Comparison of ENCODE assay signal across 10 mouse cellular contexts in genomic region chr7:142470171-142470691, GRCm38 (mm10). TPM values are rescaled to one million over a fixed set of nuclear protein-coding genes. Genes with fewer than 3 reads are reported as not detected.
DNase-seq lines count a peak whose midpoint lies in the region; ATAC-seq and TF ChIP-seq lines count a peak whose summit lies in the region.
"Had no signal": no experiment of that assay in that cellular context is flagged by ENCODE, and none has a peak within 500 bp of the region (broad histone marks: within the 10 kb centered on the region; RNA-seq: fewer than 3 reads in every experiment).

No protein-coding gene starts in this region.

- no peak for TF ChIP-seq POLR2A in kidney, adult 2 months (IDR thresholded peaks at IDR 0.05; ENCODE audit: low read depth, low read length)

- no peak for DNase-seq in kidney, adult 2 months
- no peak for DNase-seq in adrenal gland, postnatal 14 days
- no peak for DNase-seq in layer of hippocampus, adult 2 months (ENCODE audit: low spot score in 2 of 2)
- no peak for DNase-seq in layer of hippocampus, adult 9-10 months (ENCODE audit: low spot score)

- H3K4me1 ChIP-seq in kidney, embryonic 14.5 days (ENCODE audit: control insufficient read depth, insufficient read depth, low read length): peaks cover 51% of the 10 kb centered on the region
- no peaks in the 10 kb centered on the region for H3K4me1 ChIP-seq in kidney, adult 2 months (ENCODE audit: control insufficient read depth, insufficient read depth, low read length)
- H3K4me1 ChIP-seq in embryonic facial prominence, embryonic 13.5 days: peaks cover 58% of the 10 kb centered on the region
- peaks cover 44% of the 10 kb centered on the region for H3K4me1 ChIP-seq in limb, embryonic 12.5 days (replicated peaks)
- H3K4me1 ChIP-seq: liver, embryonic 15.5 days had no signal

- no peaks in the 10 kb centered on the region for H3K27me3 ChIP-seq in kidney, embryonic 14.5 days (ENCODE audit: control insufficient read depth, insufficient read depth, low read length)
- no peaks in the 10 kb centered on the region for H3K27me3 ChIP-seq in kidney, adult 2 months (replicated peaks; ENCODE audit: control insufficient read depth, insufficient read depth, low read length)
- H3K27me3 ChIP-seq in C2C12 (ENCODE audit: control insufficient read depth, insufficient read depth, insufficient read length): no peaks in the 10 kb centered on the region
- no peaks in the 10 kb centered on the region for H3K27me3 ChIP-seq in embryonic facial prominence, embryonic 13.5 days
- H3K27me3 ChIP-seq in limb, embryonic 12.5 days: no peaks in the 10 kb centered on the region
- H3K27me3 ChIP-seq: liver, embryonic 15.5 days had no signal

- H3K9me3 ChIP-seq in kidney, embryonic 14.5 days (ENCODE audit: control insufficient read depth, low read length): no peaks in the 10 kb centered on the region
- no peaks in the 10 kb centered on the region for H3K9me3 ChIP-seq in embryonic facial prominence, embryonic 13.5 days
- no peaks in the 10 kb centered on the region for H3K9me3 ChIP-seq in limb, embryonic 12.5 days
- H3K9me3 ChIP-seq: G1E; liver, embryonic 15.5 days had no signal

- H3K4me3 ChIP-seq in kidney, embryonic 14.5 days (ENCODE audit: low read length): no peak overlapping the region
- H3K4me3 ChIP-seq in kidney, adult 2 months (ENCODE audit: insufficient read depth, low read depth, low read length): no peak overlapping the region
- no peak overlapping the region for H3K4me3 ChIP-seq in C2C12 (ENCODE audit: insufficient read depth, poor library complexity, severe bottlenecking)
- H3K4me3 ChIP-seq in embryonic facial prominence, embryonic 13.5 days: no peak overlapping the region
- H3K4me3 ChIP-seq in limb, embryonic 12.5 days (replicated peaks): no peak overlapping the region
- H3K4me3 ChIP-seq in layer of hippocampus, adult 2 months: no peak overlapping the region
- H3K4me3 ChIP-seq: liver, embryonic 15.5 days had no signal

- H3ac ChIP-seq in C2C12 (ENCODE audit: control insufficient read depth, insufficient read length, low read depth): peak overlapping the region; percentile 29

- H3K4me2 ChIP-seq in kidney, embryonic 14.5 days (replicated peaks; ENCODE audit: low read depth, low read length): no peak overlapping the region
- no peak overlapping the region for H3K4me2 ChIP-seq in embryonic facial prominence, embryonic 13.5 days
- H3K4me2 ChIP-seq in limb, embryonic 12.5 days: no peak overlapping the region
- H3K4me2 ChIP-seq: liver, embryonic 15.5 days had no signal

- peak overlapping the region; percentile 37; the same call in 1 of the 2 replicates for H3K9ac ChIP-seq in kidney, embryonic 14.5 days (ENCODE audit: low read depth, low read length)
- no peak overlapping the region for H3K9ac ChIP-seq in embryonic facial prominence, embryonic 13.5 days
- H3K9ac ChIP-seq in limb, embryonic 12.5 days (replicated peaks): no peak overlapping the region
- H3K9ac ChIP-seq: liver, embryonic 15.5 days had no signal

- H3K36me3 ChIP-seq in kidney, embryonic 14.5 days (ENCODE audit: control insufficient read depth, insufficient read depth, low read length): no peaks in the 10 kb centered on the region
- no peaks in the 10 kb centered on the region for H3K36me3 ChIP-seq in kidney, adult 2 months (ENCODE audit: control insufficient read depth, insufficient read depth, low read length)
- H3K36me3 ChIP-seq in C2C12 (ENCODE audit: control insufficient read depth, insufficient read depth): no peaks in the 10 kb centered on the region
- H3K36me3 ChIP-seq in embryonic facial prominence, embryonic 13.5 days: no peaks in the 10 kb centered on the region
- no peaks in the 10 kb centered on the region for H3K36me3 ChIP-seq in limb, embryonic 12.5 days
- H3K36me3 ChIP-seq: G1E; liver, embryonic 15.5 days had no signal

- H3K79me2 ChIP-seq in C2C12 (ENCODE audit: control insufficient read depth, insufficient read depth): peaks cover 38% of the 10 kb centered on the region

- peak overlapping the region; percentile 95 for H3K27ac ChIP-seq in kidney, embryonic 14.5 days (ENCODE audit: low read depth, low read length)
- H3K27ac ChIP-seq in kidney, adult 2 months (ENCODE audit: insufficient read depth, low read depth, low read length): no peak overlapping the region
- H3K27ac ChIP-seq in embryonic facial prominence, embryonic 13.5 days: peak overlapping the region; percentile 84
- peak overlapping the region; percentile 90; the same call in 1 of the 2 replicates for H3K27ac ChIP-seq in limb, embryonic 12.5 days
- H3K27ac ChIP-seq in layer of hippocampus, adult 2 months: no peak overlapping the region
- H3K27ac ChIP-seq: liver, embryonic 15.5 days had no signal

- H3K79me3 ChIP-seq in C2C12 (ENCODE audit: low read depth): peaks cover 18% of the 10 kb centered on the region

- ATAC-seq in kidney, embryonic 14.5 days (ENCODE audit: low FRiP score, low TSS enrichment): no peak
- ATAC-seq in embryonic facial prominence, embryonic 13.5 days (ENCODE audit: insufficient number of reproducible peaks, insufficient read depth, low FRiP score, low TSS enrichment, low read depth): no peak
- ATAC-seq in limb, embryonic 12.5 days (ENCODE audit: insufficient number of reproducible peaks, insufficient read depth, low FRiP score, low TSS enrichment, low read depth): no peak

- WGBS in kidney, embryonic 14.5 days: 39% methylated on average over 7 of the region's 7 CpGs
- WGBS in kidney, adult 2 months: 57% methylated on average over 7 of the region's 7 CpGs
- WGBS in embryonic facial prominence, embryonic 13.5 days: 78% methylated on average over 7 of the region's 7 CpGs
- WGBS in limb, embryonic 12.5 days: 82% methylated on average over 7 of the region's 7 CpGs

- TF ChIP-seq CTCF in kidney, adult 2 months (conservative IDR thresholded peaks at IDR 0.05; ENCODE audit: insufficient read depth, insufficient read length, low read depth, low read length): no peak
- no peak for TF ChIP-seq CTCF in C2C12 (IDR thresholded peaks at IDR 0.05; ENCODE audit: control insufficient read depth, insufficient read depth, insufficient read length)
- no peak for TF ChIP-seq CTCF in layer of hippocampus, adult 2 months (conservative IDR thresholded peaks at IDR 0.05)

TF ChIP-seq in C2C12, 6 proteins besides CTCF, POLR2A, EP300 and RAD21:
- no peak for TF ChIP-seq FOSL1 (IDR thresholded peaks at IDR 0.05; ENCODE audit: insufficient read depth, low read length, poor library complexity, severe bottlenecking)
- no peak for TF ChIP-seq MAX (IDR thresholded peaks at IDR 0.05)
- no peak for TF ChIP-seq CEBPB (IDR thresholded peaks at IDR 0.05; ENCODE audit: low read depth)
- TF ChIP-seq MYOD1 (IDR thresholded peaks at IDR 0.05; ENCODE audit: control insufficient read depth, insufficient read length, low read depth): no peak
- no peak for TF ChIP-seq USF1 (IDR thresholded peaks at IDR 0.05; ENCODE audit: low read depth)
- no peak for TF ChIP-seq MYOG (IDR thresholded peaks at IDR 0.05; ENCODE audit: control insufficient read depth, extremely low read depth, insufficient read length)

RNA-seq across cellular contexts. Expression of gene Lsp1, which starts 9.6 kb away (rescaled TPM):
- 92.8 and 124 TPM in 2 replicates for polyA plus RNA-seq in kidney, embryonic 14.5 days (2014; fragmentation: Nextera tagmentation; extraction: Ambion mirVana)
- polyA plus RNA-seq in kidney, adult 2 months (2012; rRNA removed): 22.2 and 39.8 TPM in 2 replicates
- polyA plus RNA-seq in C2C12 (2012; fragmentation: generic; extraction: Trizol): 96.1 TPM
- polyA plus RNA-seq in embryonic facial prominence, embryonic 13.5 days (2015; fragmentation: Nextera tagmentation; extraction: Ambion mirVana): 28.5 and 29.2 TPM in 2 replicates
- 30.2 and 30.3 TPM in 2 replicates for polyA plus RNA-seq in limb, embryonic 12.5 days (2016; fragmentation: Nextera tagmentation; extraction: Ambion mirVana)
- total RNA-seq in adrenal gland, postnatal 14 days (2021): 20.4 and 52.3 TPM in 2 replicates
- total RNA-seq in layer of hippocampus, adult 2 months (2021): 1 to 10 TPM; 1.4 to 1.7 TPM

RNA-seq across cellular contexts. Expression of gene Tnnt3, which starts 28.4 kb away (rescaled TPM):
- polyA plus RNA-seq in kidney, embryonic 14.5 days (2014; fragmentation: Nextera tagmentation; extraction: Ambion mirVana): 3.2 and 3.5 TPM in 2 replicates
- 48.3 TPM in 1 of 2 replicates, not detected in the other for polyA plus RNA-seq in kidney, adult 2 months (2012; rRNA removed)
- 6.8 TPM for polyA plus RNA-seq in C2C12 (2012; fragmentation: generic; extraction: Trizol)
- 3.8 and 5.8 TPM in 2 replicates for polyA plus RNA-seq in embryonic facial prominence, embryonic 13.5 days (2015; fragmentation: Nextera tagmentation; extraction: Ambion mirVana)
- 14.3 and 17.3 TPM in 2 replicates for polyA plus RNA-seq in limb, embryonic 12.5 days (2016; fragmentation: Nextera tagmentation; extraction: Ambion mirVana)
- total RNA-seq in adrenal gland, postnatal 14 days (2021): 1.1 and 1.8 TPM in 2 replicates
- total RNA-seq in layer of hippocampus, adult 2 months (2021): not detected
- total RNA-seq: G1E had no signal
- polyA plus RNA-seq: G1E had no signal

RNA-seq across cellular contexts. Expression of gene Tnni2, which starts 28.6 kb away (rescaled TPM):
- 3.1 and 3.7 TPM in 2 replicates for polyA plus RNA-seq in kidney, embryonic 14.5 days (2014; fragmentation: Nextera tagmentation; extraction: Ambion mirVana)
- polyA plus RNA-seq in kidney, adult 2 months (2012; rRNA removed): 0.54 and 103 TPM in 2 replicates
- polyA plus RNA-seq in C2C12 (2012; fragmentation: generic; extraction: Trizol): 7.5 TPM
- polyA plus RNA-seq in embryonic facial prominence, embryonic 13.5 days (2015; fragmentation: Nextera tagmentation; extraction: Ambion mirVana): 7.7 and 8.4 TPM in 2 replicates
- polyA plus RNA-seq in limb, embryonic 12.5 days (2016; fragmentation: Nextera tagmentation; extraction: Ambion mirVana): 14.4 and 15.3 TPM in 2 replicates
- 0.56 and 0.67 TPM in 2 replicates for total RNA-seq in adrenal gland, postnatal 14 days (2021)
- not detected for total RNA-seq in layer of hippocampus, adult 2 months (2021)

RNA-seq across cellular contexts. Expression of gene Syt8, which starts 35.6 kb away (rescaled TPM):
- not detected in 2 replicates for polyA plus RNA-seq in kidney, embryonic 14.5 days (2014; fragmentation: Nextera tagmentation; extraction: Ambion mirVana)
- 1.8 and 3.3 TPM in 2 replicates for polyA plus RNA-seq in kidney, adult 2 months (2012; rRNA removed)
- polyA plus RNA-seq in C2C12 (2012; fragmentation: generic; extraction: Trizol): 0.07 TPM
- polyA plus RNA-seq in embryonic facial prominence, embryonic 13.5 days (2015; fragmentation: Nextera tagmentation; extraction: Ambion mirVana): 0.37 and 0.66 TPM in 2 replicates
- polyA plus RNA-seq in limb, embryonic 12.5 days (2016; fragmentation: Nextera tagmentation; extraction: Ambion mirVana): 0.60 TPM in 1 of 2 replicates, not detected in the other
- not detected in 2 replicates for total RNA-seq in adrenal gland, postnatal 14 days (2021)
- not detected for total RNA-seq in layer of hippocampus, adult 2 months (2021)
- polyA plus RNA-seq: G1E had no signal

Comparison
In these comparisons a context has a peak if more than half of its experiments do, and no peak if none do; other contexts are left out.
1. H3K27ac ChIP-seq: peak in kidney, embryonic 14.5 days (single experiment), embryonic facial prominence, embryonic 13.5 days (single experiment) and limb, embryonic 12.5 days (single experiment); none in kidney, adult 2 months (single experiment) and layer of hippocampus, adult 2 months (single experiment).